Mouse (Mus musculus) lung, postnatal 0 days (tissue): ENCODE measurements around the gene Notum. TPM values are rescaled to one million over a fixed set of nuclear protein-coding genes. Genes with fewer than 3 reads are reported as not detected.

ENCODE experiments used
- ATAC-seq: fragments of 200-750 bp; cut with Nextera tagmentation; 2 replicates; pipeline ENCODE4 v1.8.0; 2017; ENCODE audit warnings: moderate library complexity
- DNase-seq: peaks from one replicate; pipeline ENCODE4 v3.0.0-alpha.2; 2016; ENCODE audit warnings: low spot score
- H3K27ac ChIP-seq: fragments of 300-500 bp; sonication (generic); 2 replicates; pipeline ENCODE4 v1.5.1; 2014; ENCODE audit warnings: antibody characterized with exemption, mild to moderate bottlenecking, low read length, mixed read lengths
- H3K27me3 ChIP-seq: fragments of 300-500 bp; sonication (generic); replicated peaks from 2 replicates; pipeline ENCODE4 v1.6.1; 2014; ENCODE audit warnings: low read length, mixed read lengths; ENCODE audit not compliant: insufficient read depth
- H3K36me3 ChIP-seq: fragments of 300-500 bp; sonication (generic); 2 replicates; pipeline ENCODE4 v1.6.1; 2014; ENCODE audit warnings: low read length, mixed read lengths; ENCODE audit not compliant: insufficient read depth
- H3K4me1 ChIP-seq: fragments of 300-500 bp; sonication (generic); 2 replicates; pipeline ENCODE4 v1.6.1; 2014; ENCODE audit warnings: antibody characterized with exemption, low read depth, low read length, mixed read lengths; ENCODE audit not compliant: insufficient read depth
- H3K4me2 ChIP-seq: fragments of 300-500 bp; sonication (generic); replicated peaks from 2 replicates; pipeline ENCODE4 v1.6.1; 2014; ENCODE audit warnings: low read depth, mild to moderate bottlenecking, low read length, moderate library complexity, mixed read lengths
- H3K4me3 ChIP-seq: fragments of 300-500 bp; sonication (generic); 2 replicates; pipeline ENCODE4 v1.5.1; 2014; ENCODE audit warnings: low read depth, low read length
- H3K9ac ChIP-seq: fragments of 300-500 bp; sonication (generic); replicated peaks from 2 replicates; pipeline ENCODE4 v1.6.1; 2014; ENCODE audit warnings: low read depth, mild to moderate bottlenecking
- H3K9me3 ChIP-seq: fragments of 300-500 bp; sonication (generic); 2 replicates; pipeline ENCODE4 v1.6.1; 2016; ENCODE audit warnings: low read length, mixed read lengths
- CTCF ChIP-seq: IDR thresholded peaks from 2 replicates; pipeline ENCODE4 v1.5.1; 2016; ENCODE audit warnings: antibody characterized with exemption, mild to moderate bottlenecking
- EP300 ChIP-seq: IDR thresholded peaks from 2 replicates; pipeline ENCODE4 v1.6.1; 2016; ENCODE audit warnings: antibody characterized with exemption, mild to moderate bottlenecking, control low read depth
- WGBS: fragments of 180-500 bp; shearing (Covaris S2); extraction: QIAGEN DNeasy Blood & Tissue Kit; methylation state at CpG from one replicate; pipeline ENCODE4 v1.1.7; 2014; 5-methylcytosine and 5-hydroxymethylcytosine counted together
- polyA plus RNA-seq: library from polyadenylated mRNA; unstranded; fragments of >200 nt; fragmentation: Nextera tagmentation; extraction: Ambion mirVana; gene quantifications from 2 replicates; pipeline ENCODE4 v1.2.1, GENCODE M21; 2015

Gene Notum
- polyA plus RNA-seq, 1 experiment from 2014 or later, result 8.5 TPM

- WGBS, result 11% methylated on average over 52 of the region's 58 CpGs
- ATAC-seq, result peak; percentile 90
- DNase-seq, result peak; percentile 98
- H3K36me3 ChIP-seq, result no peaks in the 10 kb centered on the region
- H3K4me1 ChIP-seq, result peaks cover 19% of the 10 kb centered on the region
- peak within 1 kb of the TSS; percentile 90 for H3K9ac ChIP-seq
- peak within 1 kb of the TSS; percentile 92 for H3K27ac ChIP-seq
- no peaks in the 10 kb centered on the region for H3K9me3 ChIP-seq
- H3K27me3 ChIP-seq, result no peaks in the 10 kb centered on the region
- TF ChIP-seq EP300 (no peak), CTCF (no peak)
- H3K4me3 ChIP-seq, result peak within 1 kb of the TSS; percentile 92
- H3K4me2 ChIP-seq, result peak within 1 kb of the TSS; percentile 87
Measured at GRCm38 (mm10) chr11:120633520-120634343, 27.2 kb downstream of the Notum start, which contains the start of gene Mafg. Mafg (minus strand) TSS chr11:120633600.

GRCm38 (mm10) chr11:120632559-120633519, 28.1 kb downstream of the Notum start:
- 1% methylated on average over 75 of the region's 116 CpGs for WGBS
- TF ChIP-seq EP300, result no peak
- TF ChIP-seq CTCF, result no peak
- Histone ChIP-seq H3K36me3 (no peaks in the 10 kb centered on the region), H3K9ac (peak overlapping the region; percentile 90), H3K4me3 (peak overlapping the region; percentile 92), H3K9me3 (no peaks in the 10 kb centered on the region), H3K27ac (peak overlapping the region; percentile 92), H3K4me1 (peaks cover 19% of the 10 kb centered on the region), H3K4me2 (peak overlapping the region; percentile 87), H3K27me3 (no peaks in the 10 kb centered on the region)
- peak; percentile 73 for ATAC-seq
- peak; percentile 81 for DNase-seq

- TF ChIP-seq EP300 (no peak), CTCF (no peak)
- WGBS, result 40% methylated on average over 4 of the region's 4 CpGs
Measured at GRCm38 (mm10) chr11:120631726-120632448, 29.1 kb downstream of the Notum start.

GRCm38 (mm10) chr11:120630881-120631725, 29.9 kb downstream of the Notum start:
- H3K4me1 ChIP-seq, result peaks cover 19% of the 10 kb centered on the region
- WGBS, result 28% methylated on average over 7 of the region's 7 CpGs
- TF ChIP-seq EP300 (no peak), CTCF (no peak)
- H3K4me3 ChIP-seq, result no peak overlapping the region
- H3K4me2 ChIP-seq, result peak overlapping the region; percentile 87
- H3K27ac ChIP-seq, result peak overlapping the region; percentile 70
- ATAC-seq (no peak), DNase-seq (no peak)
- H3K9me3 ChIP-seq, result no peaks in the 10 kb centered on the region
- H3K9ac ChIP-seq, result no peak overlapping the region
- no peaks in the 10 kb centered on the region for H3K36me3 ChIP-seq
- H3K27me3 ChIP-seq, result no peaks in the 10 kb centered on the region

More at GRCm38 (mm10) chr11:120631726-120632448, 29.1 kb downstream of the Notum start:
- Histone ChIP-seq H3K27me3 (no peaks in the 10 kb centered on the region), H3K27ac (peak overlapping the region; percentile 92), H3K9ac (peak overlapping the region; percentile 90), H3K9me3 (no peaks in the 10 kb centered on the region), H3K36me3 (no peaks in the 10 kb centered on the region), H3K4me3 (peak overlapping the region; percentile 92), H3K4me1 (peaks cover 19% of the 10 kb centered on the region), H3K4me2 (peak overlapping the region; percentile 87)
- ATAC-seq, result no peak
- no peak for DNase-seq

- Histone ChIP-seq H3K27me3 (no peaks in the 10 kb centered on the region), H3K9me3 (no peaks in the 10 kb centered on the region), H3K27ac (peak overlapping the region; percentile 70), H3K36me3 (no peaks in the 10 kb centered on the region), H3K9ac (peak overlapping the region; percentile 32), H3K4me3 (no peak overlapping the region), H3K4me1 (peaks cover 19% of the 10 kb centered on the region), H3K4me2 (peak overlapping the region; percentile 34)
- WGBS, result 39% methylated on average over 5 of the region's 5 CpGs
- TF ChIP-seq CTCF (no peak), EP300 (peak; percentile 28; the same call in 1 of the 2 replicates)
- DNase-seq, result peak; percentile 83
- peak; percentile 10 for ATAC-seq
Measured at GRCm38 (mm10) chr11:120630401-120630871, 30.5 kb downstream of the Notum start.
